Mouse (Mus musculus) myocyte (in vitro differentiated cells): ENCODE results near the gene Hs6st3.

Experiments used
- CEBPB ChIP-seq: IDR thresholded peaks from 2 replicates; pipeline ENCODE4 v1.6.1; 2011; ENCODE audit warnings: mild to moderate bottlenecking, moderate library complexity; ENCODE audit not compliant: poor library complexity, insufficient read depth, severe bottlenecking
- E2F4 ChIP-seq: IDR thresholded peaks from one replicate; pipeline ENCODE4 v1.6.1; 2011; ENCODE audit warnings: mild to moderate bottlenecking, control low read depth, moderate library complexity; ENCODE audit not compliant: insufficient read depth
- MAX ChIP-seq: IDR thresholded peaks from one replicate; pipeline ENCODE4 v1.6.1; 2011; ENCODE audit warnings: low read depth, mild to moderate bottlenecking, control low read depth
- MYOD1 ChIP-seq, 3 experiments: IDR thresholded peaks; one replicate each; pipeline ENCODE4 v1.6.1; 2011; ENCODE audit warnings: control low read depth in 2 of 3, low read depth in 2 of 3, mild to moderate bottlenecking in 2 of 3, moderate library complexity in 1 of 3; ENCODE audit not compliant: insufficient read length in 2 of 3, control insufficient read depth in 1 of 3
- MYOG ChIP-seq, 3 experiments: IDR thresholded peaks; one replicate each; pipeline ENCODE4 v1.6.1; 2011; ENCODE audit warnings: control low read depth in 2 of 3, low read depth in 2 of 3, mild to moderate bottlenecking in 2 of 3; ENCODE audit not compliant: insufficient read length in 2 of 3, control insufficient read depth in 1 of 3, insufficient read depth in 1 of 3
- POLR2A ChIP-seq: IDR thresholded peaks from one replicate; pipeline ENCODE4 v1.6.1; 2011; ENCODE audit warnings: low read depth, mild to moderate bottlenecking, control low read depth, moderate library complexity; ENCODE audit not compliant: insufficient read length
- POLR2AphosphoS2 ChIP-seq: IDR thresholded peaks from one replicate; pipeline ENCODE4 v1.6.1; 2011; ENCODE audit warnings: low read depth, control low read depth; ENCODE audit not compliant: insufficient read length
- REST ChIP-seq: IDR thresholded peaks from one replicate; pipeline ENCODE4 v1.6.1; 2011; ENCODE audit warnings: mild to moderate bottlenecking, control low read depth, moderate library complexity; ENCODE audit not compliant: insufficient read depth, insufficient read length
- SRF ChIP-seq: IDR thresholded peaks from one replicate; pipeline ENCODE4 v1.6.1; 2011; ENCODE audit warnings: low read depth; ENCODE audit not compliant: control insufficient read depth, insufficient read length
- TCF12 ChIP-seq: IDR thresholded peaks from one replicate; pipeline ENCODE4 v1.6.1; 2011; ENCODE audit warnings: mild to moderate bottlenecking, control low read depth; ENCODE audit not compliant: poor library complexity, insufficient read depth, severe bottlenecking
- TCF3 ChIP-seq: IDR thresholded peaks from one replicate; pipeline ENCODE4 v1.6.1; 2011; ENCODE audit warnings: low read depth, control low read depth; ENCODE audit not compliant: insufficient read length
- USF1 ChIP-seq: IDR thresholded peaks from one replicate; pipeline ENCODE4 v1.6.1; 2011; ENCODE audit warnings: low read depth, mild to moderate bottlenecking, control low read depth, moderate library complexity

DNA sequence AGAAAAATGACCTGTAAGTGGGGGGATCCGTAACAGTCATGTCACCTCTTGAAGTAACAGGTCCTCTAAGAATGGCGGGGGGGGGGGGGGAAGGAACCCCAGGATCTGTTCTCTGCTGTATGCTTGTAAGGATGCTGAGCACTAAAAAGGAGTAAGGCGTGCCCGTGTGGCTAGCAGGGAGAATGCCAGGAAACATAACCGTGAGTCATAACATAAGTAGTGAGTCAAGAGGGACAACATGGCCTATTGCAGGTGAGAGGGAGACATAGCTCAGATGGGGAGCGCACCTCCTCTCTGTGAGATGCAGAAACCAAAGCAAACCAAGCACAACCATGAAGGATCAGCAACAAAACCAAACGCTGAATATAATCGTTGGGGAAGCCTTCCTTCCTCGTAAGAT lies 55.8 kb downstream of the Hs6st3 start:
- TF ChIP-seq E2F4, result no peak
- no peak for TF ChIP-seq POLR2A
- TF ChIP-seq CEBPB, result no peak
- TF ChIP-seq POLR2AphosphoS2, result no peak
- no peak for TF ChIP-seq USF1
- TF ChIP-seq MAX, result no peak
- TF ChIP-seq REST, result no peak
- no peak for TF ChIP-seq MYOD1 (IDR thresholded peaks at IDR 0.05; ENCODE audit: control insufficient read depth in 1 of 3, insufficient read length in 2 of 3, low read depth in 2 of 3)
- TF ChIP-seq TCF12, result no peak
- TF ChIP-seq MYOG (IDR thresholded peaks at IDR 0.05; ENCODE audit: control insufficient read depth in 1 of 3, insufficient read depth in 1 of 3, insufficient read length in 2 of 3, low read depth in 2 of 3), result no peak
- TF ChIP-seq SRF, result no peak
- no peak for TF ChIP-seq TCF3
